Mouse (Mus musculus) G1E (cell line): ENCODE results near the gene Zswim1.

Experiments
- CTCF ChIP-seq: IDR thresholded peaks from 2 replicates; pipeline ENCODE4 v1.5.1; 2012; ENCODE audit warnings: low read depth, low read length, inconsistent platforms, mixed read lengths
- GATA2 ChIP-seq: IDR thresholded peaks from 2 replicates; pipeline ENCODE4 v1.6.1; 2012; ENCODE audit warnings: low read depth, low read length, inconsistent platforms, borderline replicate concordance
- POLR2AphosphoS5 ChIP-seq: IDR thresholded peaks from 2 replicates; pipeline ENCODE4 v1.6.1; 2012; ENCODE audit warnings: low read depth, low read length, inconsistent platforms; ENCODE audit not compliant: insufficient replicate concordance
- TAL1 ChIP-seq: conservative IDR thresholded peaks from 2 replicates; pipeline ENCODE4 v1.6.1; 2012; ENCODE audit warnings: low read depth, low read length, inconsistent platforms, mixed read lengths

DNA sequence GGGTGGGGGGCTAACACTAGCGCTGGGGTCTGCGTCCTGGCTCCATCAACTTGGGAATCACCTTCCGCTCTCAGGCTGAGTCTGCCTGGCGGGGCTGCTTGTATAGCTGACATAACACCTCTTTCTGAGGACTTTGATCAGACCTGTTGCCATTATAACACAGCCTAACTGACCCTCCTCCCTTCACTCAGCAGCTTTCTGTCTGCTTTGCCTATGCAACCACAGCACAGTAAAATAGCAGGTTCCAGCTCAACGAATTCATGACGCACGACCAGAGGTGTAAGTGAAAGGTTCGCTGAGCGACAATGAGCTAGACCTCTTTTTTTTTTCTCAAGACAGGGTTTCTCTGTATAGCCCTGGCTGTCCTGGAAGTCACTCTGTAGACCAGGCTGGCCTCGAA lies 8.5 kb downstream of the Zswim1 start:
- no peak for TF ChIP-seq CTCF
- no peak for TF ChIP-seq TAL1
- no peak for TF ChIP-seq GATA2
- TF ChIP-seq POLR2AphosphoS5, result no peak
